Mouse (Mus musculus) limb, embryonic 12.5 days (tissue): ENCODE measurements around the gene Galntl6. TPM values are rescaled to one million over a fixed set of nuclear protein-coding genes. Genes with fewer than 3 reads are reported as not detected.

ENCODE experiments used
- ATAC-seq: fragments of 200-750 bp; cut with Nextera tagmentation; 2 replicates; pipeline ENCODE4 v1.8.0; 2017; ENCODE audit warnings: low read depth, moderate TSS enrichment; ENCODE audit not compliant: insufficient number of reproducible peaks, insufficient read depth, low FRiP score, low TSS enrichment
- H3K27ac ChIP-seq: fragments of 300-500 bp; sonication (generic); 2 replicates; pipeline ENCODE4 v1.5.1; 2016; ENCODE audit warnings: mild to moderate bottlenecking, moderate library complexity
- H3K27me3 ChIP-seq: fragments of 300-500 bp; sonication (generic); 2 replicates; pipeline ENCODE4 v1.6.1; 2016; ENCODE audit warnings: mild to moderate bottlenecking, moderate library complexity
- H3K36me3 ChIP-seq: fragments of 300-500 bp; sonication (generic); 2 replicates; pipeline ENCODE4 v1.6.1; 2016; ENCODE audit warnings: mild to moderate bottlenecking, moderate library complexity
- H3K4me1 ChIP-seq: fragments of 300-500 bp; sonication (generic); replicated peaks from 2 replicates; pipeline ENCODE4 v1.6.1; 2016
- H3K4me2 ChIP-seq: fragments of 300-500 bp; sonication (generic); 2 replicates; pipeline ENCODE4 v1.6.1; 2016; ENCODE audit warnings: mild to moderate bottlenecking, moderate library complexity
- H3K4me3 ChIP-seq: fragments of 300-500 bp; sonication (generic); replicated peaks from 2 replicates; pipeline ENCODE4 v1.5.1; 2016; ENCODE audit warnings: mild to moderate bottlenecking
- H3K9ac ChIP-seq: fragments of 300-500 bp; sonication (generic); replicated peaks from 2 replicates; pipeline ENCODE4 v1.6.1; 2016; ENCODE audit warnings: mild to moderate bottlenecking, moderate library complexity
- H3K9me3 ChIP-seq: fragments of 300-500 bp; sonication (generic); 2 replicates; pipeline ENCODE4 v1.6.1; 2016; ENCODE audit warnings: mild to moderate bottlenecking, moderate library complexity
- whole genome bisulfite sequencing: fragments of 180-500 bp; shearing (Covaris S2); methylation state at CpG from one replicate; pipeline ENCODE4 v1.1.7; 2016; 5-methylcytosine and 5-hydroxymethylcytosine counted together
- polyA plus RNA-seq: library from polyadenylated mRNA; unstranded; fragments of >200 nt; fragmentation: Nextera tagmentation; extraction: Ambion mirVana; gene quantifications from 2 replicates; pipeline ENCODE4 v1.2.1, GENCODE M21; 2016

The Galntl6 gene
- polyA plus RNA-seq, 1 experiment from 2014 or later: 1.4 TPM

DNA sequence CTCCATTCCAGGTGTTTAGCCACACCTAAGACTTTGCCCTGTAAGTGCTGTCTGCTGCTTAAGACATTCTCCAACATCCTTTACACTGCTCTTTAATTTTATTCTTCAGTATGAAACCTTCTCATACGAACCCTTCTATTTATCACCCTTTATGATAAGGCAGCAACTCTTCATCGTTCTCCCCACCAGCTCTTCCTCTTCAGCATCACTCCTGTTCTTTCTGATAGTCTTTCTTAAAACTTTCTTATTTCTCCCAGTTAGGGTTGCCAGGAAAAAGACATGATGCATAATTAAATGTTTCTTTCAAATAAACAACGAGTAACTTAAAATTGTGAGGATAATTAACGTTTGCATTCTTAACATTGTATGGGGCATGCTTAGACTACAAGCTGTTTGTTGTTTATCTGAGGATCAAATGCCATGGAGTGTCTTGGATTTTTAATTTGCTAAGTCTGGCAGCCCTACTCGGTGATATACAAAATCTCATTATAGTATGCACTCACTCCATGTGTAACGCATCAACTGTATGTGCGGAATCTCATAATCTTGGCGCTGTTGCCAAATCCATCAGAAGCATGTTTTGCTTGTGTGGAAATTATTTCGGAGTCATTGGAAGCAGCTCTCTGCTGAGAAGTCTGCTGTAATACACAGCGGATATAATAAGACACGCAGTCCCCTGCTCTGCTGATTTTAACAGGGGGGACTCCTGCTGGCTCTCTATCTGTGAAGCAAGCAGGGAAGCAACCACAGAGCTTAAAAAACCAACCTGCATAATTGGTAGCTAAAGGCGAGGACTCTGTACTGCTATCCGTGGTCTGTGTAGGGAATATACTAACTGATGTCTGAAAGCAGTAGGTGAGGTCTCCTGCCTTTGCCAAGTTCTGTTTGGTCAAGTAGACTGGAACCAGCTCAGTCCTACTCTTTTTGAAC lies 1069.7 kb downstream of the Galntl6 start:
- Histone ChIP-seq H3K9me3 (no peaks in the 10 kb centered on the region), H3K9ac (no peak overlapping the region), H3K27me3 (no peaks in the 10 kb centered on the region), H3K4me1 (no peaks in the 10 kb centered on the region), H3K4me3 (no peak overlapping the region), H3K36me3 (no peaks in the 10 kb centered on the region), H3K27ac (no peak overlapping the region), H3K4me2 (no peak overlapping the region)
- 76% methylated on average over 13 of the region's 13 CpGs for WGBS
- ATAC-seq: no peak

DNA sequence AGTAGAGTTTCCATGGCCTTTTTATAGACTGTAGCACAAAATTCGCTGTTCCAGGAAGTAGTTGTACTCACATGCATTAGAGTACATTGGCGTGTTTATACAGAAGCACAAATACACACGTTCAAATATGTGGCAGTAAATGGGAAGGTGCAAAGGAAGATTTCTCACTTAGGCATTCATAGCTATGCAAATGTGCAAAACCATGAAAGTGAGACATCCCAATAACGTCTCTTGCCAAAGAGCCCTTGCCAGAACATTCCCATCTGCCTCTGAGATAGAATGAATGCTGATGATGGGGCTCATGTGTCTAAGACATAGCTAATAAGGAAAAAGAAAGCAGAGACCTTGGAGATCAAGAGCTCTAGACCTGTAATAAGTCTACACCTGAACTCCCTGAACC lies 1071.0 kb downstream of the Galntl6 start:
- H3K27ac ChIP-seq: no peak overlapping the region
- no peak overlapping the region for H3K4me3 ChIP-seq
- H3K9me3 ChIP-seq: no peaks in the 10 kb centered on the region
- H3K4me2 ChIP-seq: no peak overlapping the region
- H3K9ac ChIP-seq: no peak overlapping the region
- 87% methylated on average over 4 of the region's 4 CpGs for WGBS
- no peaks in the 10 kb centered on the region for H3K36me3 ChIP-seq
- H3K27me3 ChIP-seq: no peaks in the 10 kb centered on the region
- peaks cover 6% of the 10 kb centered on the region; the same call in 1 of the 2 replicates for H3K4me1 ChIP-seq
- ATAC-seq: no peak

DNA sequence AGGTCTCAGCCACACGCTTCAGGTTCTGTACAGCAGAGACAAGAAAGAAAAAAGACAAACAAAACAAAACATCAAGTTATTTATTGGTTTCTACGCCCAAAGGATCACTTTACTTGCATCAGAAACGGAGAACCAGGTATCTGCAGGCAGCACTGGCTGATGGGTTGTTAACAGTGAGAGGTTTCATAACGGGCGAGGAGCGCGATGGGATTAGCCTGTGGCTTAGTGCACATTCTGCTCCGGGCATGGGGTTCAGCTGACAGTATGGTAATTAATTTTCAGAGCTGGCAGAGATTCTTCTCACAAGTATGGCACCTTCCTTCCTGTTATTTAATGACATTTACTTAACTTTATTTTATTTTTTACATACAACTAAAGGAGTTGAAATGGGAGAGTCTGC lies 1075.1 kb downstream of the Galntl6 start:
- WGBS: 56% methylated on average over 8 of the region's 8 CpGs
- Histone ChIP-seq H3K27ac (no peak overlapping the region), H3K4me3 (no peak overlapping the region), H3K36me3 (no peaks in the 10 kb centered on the region), H3K4me2 (peak overlapping the region; percentile 38), H3K4me1 (peaks cover 6% of the 10 kb centered on the region; the same call in 1 of the 2 replicates), H3K9me3 (no peaks in the 10 kb centered on the region), H3K27me3 (no peaks in the 10 kb centered on the region), H3K9ac (no peak overlapping the region)
- ATAC-seq: no peak

DNA sequence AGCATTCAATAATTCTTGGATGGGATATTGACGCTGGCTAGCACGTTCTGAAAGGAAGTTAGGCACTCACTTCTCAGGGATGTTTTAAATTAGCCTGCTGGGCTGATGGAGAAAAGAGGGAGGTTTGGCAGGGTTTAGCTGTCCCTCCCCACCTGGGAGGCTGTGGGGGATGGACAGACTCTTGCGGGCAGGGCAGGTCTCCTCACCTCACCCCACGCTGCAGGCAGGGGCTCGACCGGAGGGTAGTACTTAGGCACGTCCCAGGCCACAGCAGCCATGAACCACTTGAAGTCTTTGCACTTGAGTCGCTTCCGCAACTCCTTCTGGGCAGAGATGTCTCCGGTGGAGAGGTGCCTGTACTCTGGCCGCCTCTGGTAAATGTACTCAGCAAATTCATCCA lies 1075.5 kb downstream of the Galntl6 start:
- Histone ChIP-seq H3K27me3 (no peaks in the 10 kb centered on the region), H3K36me3 (no peaks in the 10 kb centered on the region), H3K4me3 (no peak overlapping the region), H3K9me3 (no peaks in the 10 kb centered on the region), H3K9ac (no peak overlapping the region), H3K27ac (no peak overlapping the region), H3K4me2 (peak overlapping the region; percentile 38), H3K4me1 (peaks cover 6% of the 10 kb centered on the region; the same call in 1 of the 2 replicates)
- ATAC-seq: no peak
- 49% methylated on average over 11 of the region's 11 CpGs for WGBS

DNA sequence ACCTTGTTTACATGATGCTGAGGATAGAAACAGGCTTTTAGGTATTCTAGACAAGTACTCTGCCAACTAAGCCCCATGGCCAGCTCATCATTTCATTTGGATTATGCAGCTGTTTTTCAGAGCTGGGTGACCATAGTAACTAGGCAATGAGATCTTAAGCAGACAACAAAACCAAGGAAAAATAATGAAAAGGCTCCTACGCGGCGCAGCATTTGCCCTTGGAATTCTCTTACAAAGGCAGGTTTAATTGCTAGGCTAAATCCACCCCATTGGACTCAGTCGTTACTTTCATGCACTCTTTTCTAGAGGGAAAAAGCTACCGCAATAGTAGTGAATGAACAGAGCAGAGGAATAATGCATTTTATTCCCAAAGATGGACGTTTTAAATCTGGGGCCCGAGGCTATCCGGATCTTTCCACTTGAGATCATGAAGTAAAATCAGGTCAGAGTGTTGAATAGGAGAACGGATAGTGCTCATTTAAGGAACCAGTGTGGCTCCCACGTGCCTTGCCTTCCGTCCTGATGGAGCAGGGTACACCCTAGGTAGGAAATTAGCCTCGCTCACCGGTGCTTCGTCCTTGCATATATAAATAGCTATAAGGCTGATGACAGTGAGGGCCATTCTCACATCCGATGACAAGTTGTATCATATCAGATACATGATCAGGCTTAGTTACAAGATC lies 1076.1 kb downstream of the Galntl6 start:
- H3K4me3 ChIP-seq: no peak overlapping the region
- 84% methylated on average over 15 of the region's 15 CpGs for WGBS
- no peaks in the 10 kb centered on the region for H3K36me3 ChIP-seq
- H3K4me1 ChIP-seq: peaks cover 6% of the 10 kb centered on the region; the same call in 1 of the 2 replicates
- no peaks in the 10 kb centered on the region for H3K9me3 ChIP-seq
- no peak for ATAC-seq
- no peak overlapping the region for H3K27ac ChIP-seq
- no peak overlapping the region for H3K9ac ChIP-seq
- no peak overlapping the region for H3K4me2 ChIP-seq
- no peaks in the 10 kb centered on the region for H3K27me3 ChIP-seq

DNA sequence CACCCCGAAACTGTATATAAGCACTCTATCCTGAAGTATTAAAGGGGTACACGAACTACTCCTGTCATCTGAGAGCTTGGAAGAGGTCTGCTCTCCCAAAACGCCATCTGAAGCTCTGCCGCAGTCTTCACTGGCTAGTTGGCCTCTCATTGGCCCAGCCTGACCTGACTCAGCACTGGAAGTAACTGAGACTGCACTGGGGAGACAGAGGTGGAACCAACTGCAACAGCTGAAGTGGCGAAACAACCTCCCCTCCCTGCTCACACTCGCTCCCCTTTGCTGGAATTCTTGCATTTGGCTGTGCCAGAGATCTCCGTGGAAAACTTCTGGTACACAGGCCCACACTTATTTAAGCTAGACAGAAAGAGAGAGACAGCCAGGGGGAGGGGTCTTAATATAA lies 1089.3 kb downstream of the Galntl6 start:
- Histone ChIP-seq H3K27ac (no peak overlapping the region), H3K9ac (no peak overlapping the region), H3K4me2 (no peak overlapping the region), H3K36me3 (no peaks in the 10 kb centered on the region), H3K4me3 (no peak overlapping the region), H3K4me1 (no peaks in the 10 kb centered on the region), H3K27me3 (no peaks in the 10 kb centered on the region; the same call in 1 of the 2 replicates), H3K9me3 (no peaks in the 10 kb centered on the region)
- 60% methylated on average over 7 of the region's 7 CpGs for WGBS
- ATAC-seq: 0 out of 2 replicates have a peak, but pooled peaks have one; percentile 10

DNA sequence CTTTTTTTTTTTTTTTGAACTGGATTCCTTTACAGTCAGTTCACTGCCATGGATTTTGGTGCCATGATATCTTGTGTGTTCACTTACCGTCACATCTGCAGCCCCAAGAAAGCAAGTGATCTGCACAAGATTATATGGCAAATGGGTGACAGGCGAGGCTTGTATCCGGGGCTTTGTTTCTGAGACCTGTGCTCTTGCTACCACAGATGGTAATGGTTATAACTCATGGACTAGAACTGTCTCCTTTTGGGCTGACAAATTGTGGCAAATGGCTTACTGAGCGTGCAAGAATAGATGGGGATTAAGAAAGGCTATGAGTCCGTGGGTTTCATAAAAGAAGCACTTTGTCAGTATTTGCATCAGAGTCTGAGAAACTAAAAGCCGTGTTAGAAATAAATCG lies 1096.4 kb downstream of the Galntl6 start:
- Histone ChIP-seq H3K4me3 (no peak overlapping the region), H3K27ac (no peak overlapping the region), H3K4me1 (no peaks in the 10 kb centered on the region), H3K27me3 (no peaks in the 10 kb centered on the region), H3K9ac (no peak overlapping the region), H3K36me3 (no peaks in the 10 kb centered on the region), H3K4me2 (no peak overlapping the region), H3K9me3 (no peaks in the 10 kb centered on the region)
- WGBS: 34% methylated on average over 7 of the region's 7 CpGs
- ATAC-seq: peak; percentile 73; the same call in 1 of the 2 replicates

DNA sequence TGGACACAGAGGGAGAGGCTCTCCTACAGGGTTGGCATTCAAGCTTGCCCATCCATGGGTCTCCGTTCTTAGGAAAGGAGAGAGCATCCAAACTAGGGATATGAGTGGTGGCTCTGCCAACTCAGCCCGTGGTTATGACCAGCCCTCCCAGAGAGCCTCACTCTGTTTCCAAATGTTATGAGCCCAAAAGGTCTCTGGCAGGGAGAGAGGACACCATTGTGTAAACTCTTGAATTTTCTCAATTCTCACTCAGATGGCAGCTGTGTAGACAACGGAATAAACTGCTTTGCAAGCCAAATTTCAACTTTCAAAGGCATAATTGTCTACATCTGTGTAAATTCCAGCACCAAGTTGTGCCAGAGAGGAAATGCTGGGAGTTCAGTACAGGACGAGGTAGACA lies 1105.4 kb downstream of the Galntl6 start:
- no peak for ATAC-seq

DNA sequence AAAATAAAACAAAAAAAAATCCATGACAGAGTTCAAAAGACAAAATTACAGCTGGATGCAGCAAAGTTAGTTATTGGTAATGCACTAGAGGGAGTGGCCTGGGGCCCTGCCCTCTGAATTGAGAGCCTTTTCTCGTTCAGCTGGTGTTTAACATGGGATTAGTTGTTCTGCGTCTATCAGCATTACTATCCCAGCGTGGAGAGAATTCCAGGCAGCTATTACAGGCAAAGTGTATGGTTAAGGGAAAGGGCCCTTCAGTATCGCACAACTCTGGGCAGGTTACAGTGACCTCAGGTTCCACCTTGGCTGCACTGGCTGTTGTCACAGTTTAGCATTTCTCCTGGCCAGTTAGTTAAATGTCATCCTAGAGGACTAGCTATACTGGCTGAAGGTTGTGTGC lies 1107.3 kb downstream of the Galntl6 start:
- no peak overlapping the region for H3K4me3 ChIP-seq
- H3K27ac ChIP-seq: no peak overlapping the region
- H3K9ac ChIP-seq: no peak overlapping the region
- no peaks in the 10 kb centered on the region for H3K36me3 ChIP-seq
- ATAC-seq: no peak
- H3K4me1 ChIP-seq: no peaks in the 10 kb centered on the region
- H3K4me2 ChIP-seq: no peak overlapping the region
- no peaks in the 10 kb centered on the region for H3K9me3 ChIP-seq
- WGBS: 83% methylated on average over 4 of the region's 4 CpGs
- no peaks in the 10 kb centered on the region for H3K27me3 ChIP-seq

More for the DNA sequence above, 1105.4 kb downstream of the Galntl6 start:
- H3K27ac ChIP-seq: no peak overlapping the region
- no peaks in the 10 kb centered on the region for H3K4me1 ChIP-seq
- no peaks in the 10 kb centered on the region for H3K36me3 ChIP-seq
- H3K4me2 ChIP-seq: no peak overlapping the region
- H3K9ac ChIP-seq: no peak overlapping the region
- H3K4me3 ChIP-seq: no peak overlapping the region
- no peaks in the 10 kb centered on the region for H3K27me3 ChIP-seq
- no peaks in the 10 kb centered on the region for H3K9me3 ChIP-seq
- 69% methylated on average over 4 of the region's 4 CpGs for WGBS

DNA sequence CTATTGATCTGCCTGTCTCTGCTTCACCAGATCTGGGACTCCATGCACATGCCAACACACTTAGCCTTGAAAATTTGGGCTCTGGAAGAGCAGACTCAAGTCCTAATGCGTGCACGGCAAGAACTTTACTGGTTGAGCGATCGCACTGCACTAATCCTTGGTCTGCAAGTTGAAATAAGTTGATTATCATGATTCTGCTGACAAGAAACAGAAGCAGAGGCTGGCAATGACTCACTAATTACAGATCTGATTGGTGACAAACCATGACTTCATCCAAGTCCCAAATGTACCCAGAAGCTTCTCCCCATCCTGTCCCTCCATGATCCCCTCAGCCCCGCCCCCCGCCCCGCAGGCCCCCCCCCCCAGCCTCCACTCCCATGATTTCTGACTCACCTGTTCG lies 1108.6 kb downstream of the Galntl6 start:
- no peak overlapping the region for H3K4me2 ChIP-seq
- no peak for ATAC-seq
- no peak overlapping the region for H3K9ac ChIP-seq
- no peaks in the 10 kb centered on the region for H3K36me3 ChIP-seq
- no peaks in the 10 kb centered on the region for H3K27me3 ChIP-seq
- WGBS: 89% methylated on average over 8 of the region's 8 CpGs
- no peak overlapping the region for H3K4me3 ChIP-seq
- no peak overlapping the region for H3K27ac ChIP-seq
- peaks cover 5% of the 10 kb centered on the region for H3K4me1 ChIP-seq
- H3K9me3 ChIP-seq: no peaks in the 10 kb centered on the region

DNA sequence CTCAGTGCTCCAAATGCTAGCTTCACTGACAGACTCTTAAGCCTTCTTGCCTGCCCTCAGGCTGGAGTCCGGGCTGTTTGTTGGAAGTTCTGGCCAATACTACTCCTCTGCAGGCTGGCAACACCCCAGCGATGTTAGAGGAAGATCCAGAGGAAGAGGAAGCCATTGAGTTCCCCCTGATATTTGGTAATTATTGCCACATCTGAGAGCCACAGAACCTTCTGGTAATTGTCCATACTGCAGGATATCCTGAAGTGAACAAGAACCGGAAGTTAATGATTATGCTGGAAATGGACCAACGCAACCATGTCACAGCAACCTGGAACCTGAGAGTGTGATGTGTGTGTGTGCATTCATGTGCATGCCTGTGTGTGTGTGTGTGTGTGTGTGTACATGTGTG lies 1111.2 kb downstream of the Galntl6 start:
- Histone ChIP-seq H3K4me3 (no peak overlapping the region), H3K27me3 (0 out of 2 replicates have a peak, but pooled peaks cover 1% of the 10 kb centered on the region), H3K36me3 (no peaks in the 10 kb centered on the region), H3K4me1 (peaks cover 5% of the 10 kb centered on the region), H3K27ac (no peak overlapping the region), H3K4me2 (no peak overlapping the region), H3K9ac (no peak overlapping the region), H3K9me3 (no peaks in the 10 kb centered on the region)
- WGBS: 77% methylated on average over 4 of the region's 4 CpGs
- no peak for ATAC-seq
